Mouse (Mus musculus) ES-Bruce4 (cell line): ENCODE measurements at regions not wholly inside any gene's neighbourhood (a gene's known extent, or its start where the extent isn't known, plus 50 kb on each side); places are given as distances from the start of the nearest gene placed in this dataset.

Source experiments
- CTCF ChIP-seq: IDR thresholded peaks from one replicate; pipeline ENCODE4 v1.8.1; 2011; ENCODE audit warnings: low read depth, low read length
- POLR2A ChIP-seq: IDR thresholded peaks from one replicate; pipeline ENCODE4 v1.8.1; 2011; ENCODE audit warnings: low read length; ENCODE audit not compliant: insufficient read depth

DNA sequence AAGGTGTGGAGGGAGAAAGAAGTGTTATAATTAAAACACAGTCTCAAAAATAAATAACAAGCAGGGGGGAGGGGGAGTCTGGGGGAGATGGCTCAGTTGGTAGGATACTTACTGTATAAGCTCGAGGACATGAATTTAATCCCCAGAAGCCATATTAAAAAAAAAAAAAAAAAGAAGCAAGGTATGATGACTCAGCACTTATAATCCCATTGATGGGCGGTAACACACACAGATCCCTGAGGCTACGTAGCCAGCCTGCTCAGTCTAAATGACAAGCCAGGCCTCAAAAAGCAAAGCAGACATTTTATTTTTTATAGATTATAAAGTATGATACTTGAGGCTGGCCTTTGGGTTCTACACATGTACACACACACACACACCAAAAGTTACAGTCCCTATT, 96.6 kb downstream of the Sall1 start:
- TF ChIP-seq CTCF = no peak
- TF ChIP-seq POLR2A = no peak
